Mouse (Mus musculus): Measurements from ENCODE around the gene Gm12166.
"Not testable (repeated sequence)": the region's sequence is repeated elsewhere in the genome, so short reads cannot be mapped to it uniquely, and the experiment has no call there.

Gm12166 gene

GRCm38 (mm10) chr11:46052105-46052659 lies at the start of gene Gm12166:
Gm12166 (minus strand) TSS chr11:46052321.
- DNase-seq (ENCODE audit: low read depth, low spot score), result not testable (repeated sequence)

GRCm38 (mm10) chr11:46097062-46097461 lies 44.9 kb upstream of the Gm12166 start:
- no peak for DNase-seq (ENCODE audit: low read depth, low spot score)

GRCm38 (mm10) chr11:46096265-46096649 lies 44.1 kb upstream of the Gm12166 start:
- DNase-seq (ENCODE audit: low read depth, low spot score), result no peak

GRCm38 (mm10) chr11:46095477-46096264 lies 43.5 kb upstream of the Gm12166 start:
- no peak for DNase-seq (ENCODE audit: low read depth, low spot score)

GRCm38 (mm10) chr11:46092121-46092520 lies 40.0 kb upstream of the Gm12166 start:
- no peak for DNase-seq (ENCODE audit: low read depth, low spot score)

GRCm38 (mm10) chr11:46090951-46091667 lies 39.0 kb upstream of the Gm12166 start:
- DNase-seq (ENCODE audit: low read depth, low spot score), result no peak

GRCm38 (mm10) chr11:46090036-46090725 lies 38.1 kb upstream of the Gm12166 start:
- DNase-seq (ENCODE audit: low read depth, low spot score), result no peak

- no peak for DNase-seq (ENCODE audit: low read depth, low spot score)
These were observed 37.1 kb upstream of the Gm12166 start for GRCm38 (mm10) chr11:46089081-46089713.

- no peak for DNase-seq (ENCODE audit: low read depth, low spot score)
These were observed 34.3 kb upstream of the Gm12166 start for GRCm38 (mm10) chr11:46086446-46086845.

GRCm38 (mm10) chr11:46085398-46086163 lies 33.5 kb upstream of the Gm12166 start:
- DNase-seq (ENCODE audit: low read depth, low spot score), result no peak

- no peak for DNase-seq (ENCODE audit: low read depth, low spot score)
These were observed 32.4 kb upstream of the Gm12166 start for GRCm38 (mm10) chr11:46084568-46084967.

GRCm38 (mm10) chr11:46083835-46084444 lies 31.8 kb upstream of the Gm12166 start:
- no peak for DNase-seq (ENCODE audit: low read depth, low spot score)

GRCm38 (mm10) chr11:46083405-46083804 lies 31.3 kb upstream of the Gm12166 start:
- DNase-seq (ENCODE audit: low read depth, low spot score), result no peak

- DNase-seq (ENCODE audit: low read depth, low spot score), result no peak
These were observed 29.0 kb upstream of the Gm12166 start for GRCm38 (mm10) chr11:46081075-46081474.

GRCm38 (mm10) chr11:46077732-46078375 lies 25.7 kb upstream of the Gm12166 start:
- DNase-seq (ENCODE audit: low read depth, low spot score), result no peak

- DNase-seq (ENCODE audit: low read depth, low spot score), result no peak
These were observed 25.2 kb upstream of the Gm12166 start for GRCm38 (mm10) chr11:46077304-46077703.

GRCm38 (mm10) chr11:46076442-46077158 lies 24.5 kb upstream of the Gm12166 start:
- DNase-seq (ENCODE audit: low read depth, low spot score), result no peak

GRCm38 (mm10) chr11:46075507-46075906 lies 23.4 kb upstream of the Gm12166 start:
- no peak for DNase-seq (ENCODE audit: low read depth, low spot score)

All from retina, postnatal 7 days (tissue).